Mouse (Mus musculus): ENCODE data around the gene Etv2. TPM values are rescaled to one million over a fixed set of nuclear protein-coding genes. Genes with fewer than 3 reads are reported as not detected.

Etv2 gene
- polyA plus RNA-seq, 1 experiment from 2014 or later = not detected

Small RNA genes lying within 50 kb of the gene (microRNA-seq; reads per million reads assigned to microRNA genes)
- gene Mir3569 = 1.4 reads per million

Other genes starting within 250 kb of the Etv2 start
- 29.3 and 31.4 TPM in 2 replicates for gene Tyrobp, start 222.1 kb downstream of the Etv2 start, polyA plus RNA-seq (2015; fragmentation: Nextera tagmentation; extraction: Ambion mirVana)
- gene Hcst, start 216.0 kb downstream of the Etv2 start, polyA plus RNA-seq (2015; fragmentation: Nextera tagmentation; extraction: Ambion mirVana) = 0.63 and 0.84 TPM in 2 replicates
- gene Nfkbid, start 214.1 kb downstream of the Etv2 start, polyA plus RNA-seq (2015; fragmentation: Nextera tagmentation; extraction: Ambion mirVana) = 1.6 and 2.0 TPM in 2 replicates
- gene Aplp1, start 190.3 kb downstream of the Etv2 start, polyA plus RNA-seq (2015; fragmentation: Nextera tagmentation; extraction: Ambion mirVana) = 27.9 and 31.5 TPM in 2 replicates
- gene Kirrel2, start 178.2 kb downstream of the Etv2 start, polyA plus RNA-seq (2015; fragmentation: Nextera tagmentation; extraction: Ambion mirVana) = 0.78 and 1.1 TPM in 2 replicates
- gene Nphs1, start 177.5 kb downstream of the Etv2 start, polyA plus RNA-seq (2015; fragmentation: Nextera tagmentation; extraction: Ambion mirVana) = 5.4 and 5.5 TPM in 2 replicates
- gene Prodh2, start 142.2 kb downstream of the Etv2 start, polyA plus RNA-seq (2015; fragmentation: Nextera tagmentation; extraction: Ambion mirVana) = 21.1 and 27.6 TPM in 2 replicates
- 12.0 and 14.9 TPM in 2 replicates for gene Arhgap33, start 100.8 kb downstream of the Etv2 start, polyA plus RNA-seq (2015; fragmentation: Nextera tagmentation; extraction: Ambion mirVana)
- 18.0 and 20.6 TPM in 2 replicates for gene Hspb6, start 83.7 kb downstream of the Etv2 start, polyA plus RNA-seq (2015; fragmentation: Nextera tagmentation; extraction: Ambion mirVana)
- 12.0 and 16.6 TPM in 2 replicates for gene Proser3, start 83.6 kb downstream of the Etv2 start, polyA plus RNA-seq (2015; fragmentation: Nextera tagmentation; extraction: Ambion mirVana)
- 47.0 and 48.1 TPM in 2 replicates for gene Lin37, start 76.0 kb downstream of the Etv2 start, polyA plus RNA-seq (2015; fragmentation: Nextera tagmentation; extraction: Ambion mirVana)
- gene U2af1l4, start 72.6 kb downstream of the Etv2 start, polyA plus RNA-seq (2015; fragmentation: Nextera tagmentation; extraction: Ambion mirVana) = 91.6 and 99.4 TPM in 2 replicates
- 18.2 and 18.9 TPM in 2 replicates for gene Gm49396, start 72.5 kb downstream of the Etv2 start, polyA plus RNA-seq (2015; fragmentation: Nextera tagmentation; extraction: Ambion mirVana)
- 142 and 148 TPM in 2 replicates for gene Psenen, start 72.2 kb downstream of the Etv2 start, polyA plus RNA-seq (2015; fragmentation: Nextera tagmentation; extraction: Ambion mirVana)
- 6.0 and 8.7 TPM in 2 replicates for gene Igflr1, start 70.4 kb downstream of the Etv2 start, polyA plus RNA-seq (2015; fragmentation: Nextera tagmentation; extraction: Ambion mirVana)
- gene Kmt2b, start 47.1 kb downstream of the Etv2 start, polyA plus RNA-seq (2015; fragmentation: Nextera tagmentation; extraction: Ambion mirVana) = 7.8 and 9.0 TPM in 2 replicates
- 0.77 and 1.3 TPM in 2 replicates for gene Zbtb32, start 36.9 kb downstream of the Etv2 start, polyA plus RNA-seq (2015; fragmentation: Nextera tagmentation; extraction: Ambion mirVana)
- gene Upk1a, start 23.0 kb downstream of the Etv2 start, polyA plus RNA-seq (2015; fragmentation: Nextera tagmentation; extraction: Ambion mirVana) = 7.9 and 13.0 TPM in 2 replicates
- gene Cox6b1, start 9.7 kb downstream of the Etv2 start, polyA plus RNA-seq (2015; fragmentation: Nextera tagmentation; extraction: Ambion mirVana) = 1,049 TPM in 2 replicates
- 111 and 119 TPM in 2 replicates for gene Rbm42, start 14.5 kb upstream of the Etv2 start, polyA plus RNA-seq (2015; fragmentation: Nextera tagmentation; extraction: Ambion mirVana)
- 59.4 and 67.0 TPM in 2 replicates for gene Haus5, start 29.1 kb upstream of the Etv2 start, polyA plus RNA-seq (2015; fragmentation: Nextera tagmentation; extraction: Ambion mirVana)
- gene Pmis2, start 35.8 kb upstream of the Etv2 start, polyA plus RNA-seq (2015; fragmentation: Nextera tagmentation; extraction: Ambion mirVana) = not detected in 2 replicates
- 0.40 and 0.51 TPM in 2 replicates for gene 2200002J24Rik, start 63.1 kb upstream of the Etv2 start, polyA plus RNA-seq (2015; fragmentation: Nextera tagmentation; extraction: Ambion mirVana)
- 2.1 and 3.2 TPM in 2 replicates for gene Atp4a, start 76.4 kb upstream of the Etv2 start, polyA plus RNA-seq (2015; fragmentation: Nextera tagmentation; extraction: Ambion mirVana)
- gene Tmem147, start 93.7 kb upstream of the Etv2 start, polyA plus RNA-seq (2015; fragmentation: Nextera tagmentation; extraction: Ambion mirVana) = 209 and 225 TPM in 2 replicates
- 0.21 and 0.45 TPM in 2 replicates for gene Gapdhs, start 107.8 kb upstream of the Etv2 start, polyA plus RNA-seq (2015; fragmentation: Nextera tagmentation; extraction: Ambion mirVana)
- 1.7 and 2.3 TPM in 2 replicates for gene Sbsn, start 115.6 kb upstream of the Etv2 start, polyA plus RNA-seq (2015; fragmentation: Nextera tagmentation; extraction: Ambion mirVana)
- 0.89 and 1.2 TPM in 2 replicates for gene Dmkn, start 127.9 kb upstream of the Etv2 start, polyA plus RNA-seq (2015; fragmentation: Nextera tagmentation; extraction: Ambion mirVana)
- 1.0 and 1.5 TPM in 2 replicates for gene Krtdap, start 152.0 kb upstream of the Etv2 start, polyA plus RNA-seq (2015; fragmentation: Nextera tagmentation; extraction: Ambion mirVana)
- 0.28 and 0.30 TPM in 2 replicates for gene Ffar2, start 187.9 kb upstream of the Etv2 start, polyA plus RNA-seq (2015; fragmentation: Nextera tagmentation; extraction: Ambion mirVana)
- gene Ffar3, start 220.3 kb upstream of the Etv2 start, polyA plus RNA-seq (2015; fragmentation: Nextera tagmentation; extraction: Ambion mirVana) = 0.12 and 0.24 TPM in 2 replicates
- gene Ffar1, start 225.7 kb upstream of the Etv2 start, polyA plus RNA-seq (2015; fragmentation: Nextera tagmentation; extraction: Ambion mirVana) = not detected in 2 replicates
- 0.19 and 0.29 TPM in 2 replicates for gene Cd22, start 244.5 kb upstream of the Etv2 start, polyA plus RNA-seq (2015; fragmentation: Nextera tagmentation; extraction: Ambion mirVana)

All from kidney, embryonic 16.5 days (tissue).